Mouse (Mus musculus): Measurements from ENCODE around the gene Rdx.

Rdx gene

GRCm38 (mm10) chr9:52110738-52111137, 63.8 kb downstream of the Rdx start:
- no peak for DNase-seq (ENCODE audit: low read depth, low spot score)

- DNase-seq (ENCODE audit: low read depth, low spot score) = no peak
These were observed 66.1 kb downstream of the Rdx start for GRCm38 (mm10) chr9:52113091-52113490.

GRCm38 (mm10) chr9:52119212-52119611, 72.2 kb downstream of the Rdx start:
- no peak for DNase-seq (ENCODE audit: low read depth, low spot score)

GRCm38 (mm10) chr9:52125225-52125624, 78.3 kb downstream of the Rdx start:
- DNase-seq (ENCODE audit: low read depth, low spot score) = peak; percentile 31

GRCm38 (mm10) chr9:52130348-52130747, 83.4 kb downstream of the Rdx start:
- no peak for DNase-seq (ENCODE audit: low read depth, low spot score)

GRCm38 (mm10) chr9:52132771-52133170, 85.8 kb downstream of the Rdx start:
- DNase-seq (ENCODE audit: low read depth, low spot score) = no peak
